Mouse (Mus musculus): ENCODE results near the gene Figla.

Figla gene

DNA sequence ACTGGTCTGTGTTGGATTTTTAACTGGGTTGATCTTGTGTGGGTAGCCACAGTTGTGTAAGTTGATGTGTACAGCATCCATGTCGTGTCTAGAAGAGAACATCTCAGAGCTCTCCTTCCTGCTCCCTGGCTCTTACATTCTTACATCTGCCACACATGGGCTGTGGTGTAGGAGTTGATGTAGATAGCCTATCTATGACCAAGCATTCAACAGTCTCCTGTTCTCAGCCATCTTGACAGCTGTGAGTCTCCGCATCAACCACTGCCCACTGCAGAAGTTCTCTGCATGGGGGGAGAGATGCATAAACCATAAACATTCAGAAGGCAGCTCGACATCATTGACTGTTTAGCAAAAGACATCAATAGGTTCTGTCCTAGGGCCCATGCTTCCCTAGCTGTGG, 53.9 kb downstream of the Figla start:
- no peak for DNase-seq (ENCODE audit: low read depth, low spot score)

DNA sequence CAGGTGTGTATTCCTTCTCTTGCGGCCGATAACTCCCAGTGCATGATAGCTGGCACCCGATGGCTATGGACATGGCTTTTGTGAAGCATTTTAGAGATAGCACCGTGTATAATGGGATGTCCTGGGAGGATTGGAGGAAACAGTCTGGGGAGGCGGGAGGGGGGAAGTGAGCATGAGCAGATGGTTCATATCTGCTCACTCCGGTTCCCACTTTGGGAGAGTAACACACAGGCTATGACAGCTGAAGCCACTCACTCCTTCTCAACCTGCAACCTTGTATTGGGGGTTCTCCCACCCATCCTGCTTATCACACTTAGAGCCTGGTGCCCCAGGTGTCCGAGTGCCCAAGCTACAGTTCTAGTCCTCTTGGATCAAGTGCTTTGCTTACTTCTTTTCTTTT, 54.3 kb downstream of the Figla start:
- no peak for DNase-seq (ENCODE audit: low read depth, low spot score)

All from 3T3-L1 (cell line).